Mouse (Mus musculus) embryonic fibroblast, embryonic 13.5 days (primary cell): Measurements from ENCODE around the gene Ccp110.

Experiments
- CTCF ChIP-seq: IDR thresholded peaks from 2 replicates; pipeline ENCODE4 v1.5.1; 2011; ENCODE audit warnings: mild to moderate bottlenecking, control low read depth, low read length, moderate library complexity, borderline replicate concordance; ENCODE audit not compliant: insufficient read depth
- POLR2A ChIP-seq: IDR thresholded peaks from 2 replicates; pipeline ENCODE4 v1.6.1; 2011; ENCODE audit warnings: low read depth, mild to moderate bottlenecking, control low read depth, low read length, moderate library complexity

- TF ChIP-seq POLR2A, result no peak
- no peak for TF ChIP-seq CTCF
Observed at GRCm38 (mm10) chr7:118696146-118696545, 16.2 kb upstream of the Ccp110 start.
